Mouse (Mus musculus) myocyte (in vitro differentiated cells): ENCODE data around the gene Samhd1. TPM values are rescaled to one million over a fixed set of nuclear protein-coding genes. Genes with fewer than 3 reads are reported as not detected.

Experiments
- H3K27me3 ChIP-seq: one replicate; pipeline ENCODE4 v1.6.1; 2011; ENCODE audit not compliant: control insufficient read depth, insufficient read depth, insufficient read length
- H3K36me3 ChIP-seq: one replicate; pipeline ENCODE4 v1.6.1; 2011; ENCODE audit not compliant: control insufficient read depth, insufficient read depth
- H3K4me2 ChIP-seq: one replicate; pipeline ENCODE4 v1.6.1; 2011; ENCODE audit warnings: low read depth, control low read depth
- H3K4me3 ChIP-seq: one replicate; pipeline ENCODE4 v1.5.1; 2011; ENCODE audit warnings: mild to moderate bottlenecking, control low read depth, moderate library complexity
- H3K79me2 ChIP-seq: one replicate; pipeline ENCODE4 v1.6.1; 2011; ENCODE audit not compliant: control insufficient read depth, insufficient read depth
- H3ac ChIP-seq: one replicate; pipeline ENCODE4 v1.6.1; 2011; ENCODE audit not compliant: control insufficient read depth, insufficient read length
- CEBPB ChIP-seq: IDR thresholded peaks from 2 replicates; pipeline ENCODE4 v1.6.1; 2011; ENCODE audit warnings: mild to moderate bottlenecking, moderate library complexity; ENCODE audit not compliant: poor library complexity, insufficient read depth, severe bottlenecking
- E2F4 ChIP-seq: IDR thresholded peaks from one replicate; pipeline ENCODE4 v1.6.1; 2011; ENCODE audit warnings: mild to moderate bottlenecking, control low read depth, moderate library complexity; ENCODE audit not compliant: insufficient read depth
- MAX ChIP-seq: IDR thresholded peaks from one replicate; pipeline ENCODE4 v1.6.1; 2011; ENCODE audit warnings: low read depth, mild to moderate bottlenecking, control low read depth
- MYOD1 ChIP-seq, 3 experiments: IDR thresholded peaks; one replicate each; pipeline ENCODE4 v1.6.1; 2011; ENCODE audit warnings: control low read depth in 2 of 3, low read depth in 2 of 3, mild to moderate bottlenecking in 2 of 3, moderate library complexity in 1 of 3; ENCODE audit not compliant: insufficient read length in 2 of 3, control insufficient read depth in 1 of 3
- MYOG ChIP-seq, 3 experiments: IDR thresholded peaks; one replicate each; pipeline ENCODE4 v1.6.1; 2011; ENCODE audit warnings: control low read depth in 2 of 3, low read depth in 2 of 3, mild to moderate bottlenecking in 2 of 3; ENCODE audit not compliant: insufficient read length in 2 of 3, control insufficient read depth in 1 of 3, insufficient read depth in 1 of 3
- POLR2A ChIP-seq: IDR thresholded peaks from one replicate; pipeline ENCODE4 v1.6.1; 2011; ENCODE audit warnings: low read depth, mild to moderate bottlenecking, control low read depth, moderate library complexity; ENCODE audit not compliant: insufficient read length
- POLR2AphosphoS2 ChIP-seq: IDR thresholded peaks from one replicate; pipeline ENCODE4 v1.6.1; 2011; ENCODE audit warnings: low read depth, control low read depth; ENCODE audit not compliant: insufficient read length
- REST ChIP-seq: IDR thresholded peaks from one replicate; pipeline ENCODE4 v1.6.1; 2011; ENCODE audit warnings: mild to moderate bottlenecking, control low read depth, moderate library complexity; ENCODE audit not compliant: insufficient read depth, insufficient read length
- SRF ChIP-seq: IDR thresholded peaks from one replicate; pipeline ENCODE4 v1.6.1; 2011; ENCODE audit warnings: low read depth; ENCODE audit not compliant: control insufficient read depth, insufficient read length
- TCF12 ChIP-seq: IDR thresholded peaks from one replicate; pipeline ENCODE4 v1.6.1; 2011; ENCODE audit warnings: mild to moderate bottlenecking, control low read depth; ENCODE audit not compliant: poor library complexity, insufficient read depth, severe bottlenecking
- TCF3 ChIP-seq: IDR thresholded peaks from one replicate; pipeline ENCODE4 v1.6.1; 2011; ENCODE audit warnings: low read depth, control low read depth; ENCODE audit not compliant: insufficient read length
- USF1 ChIP-seq: IDR thresholded peaks from one replicate; pipeline ENCODE4 v1.6.1; 2011; ENCODE audit warnings: low read depth, mild to moderate bottlenecking, control low read depth, moderate library complexity
- polyA plus RNA-seq: library from polyadenylated mRNA; unstranded; fragments of >200 nt; fragmentation: generic; extraction: Trizol; gene quantifications from one replicate; pipeline ENCODE4 v1.2.1, GENCODE M21; 2012; ENCODE audit warnings: missing spikeins

Samhd1 gene
- polyA plus RNA-seq, 1 experiment, result 14.0 TPM

GRCm38 (mm10) chr2:157095005-157095755 lies 39.9 kb downstream of the Samhd1 start:
- Histone ChIP-seq H3K4me2 (no peak overlapping the region), H3ac (no peak overlapping the region), H3K4me3 (no peak overlapping the region), H3K79me2 (no peaks in the 10 kb centered on the region), H3K27me3 (no peaks in the 10 kb centered on the region), H3K36me3 (no peaks in the 10 kb centered on the region)
- TF ChIP-seq POLR2A, result no peak
- no peak for TF ChIP-seq POLR2AphosphoS2
- no peak for TF ChIP-seq E2F4
- no peak for TF ChIP-seq MYOG (IDR thresholded peaks at IDR 0.05; ENCODE audit: control insufficient read depth in 1 of 3, insufficient read depth in 1 of 3, insufficient read length in 2 of 3, low read depth in 2 of 3)
- no peak for TF ChIP-seq MYOD1 (IDR thresholded peaks at IDR 0.05; ENCODE audit: control insufficient read depth in 1 of 3, insufficient read length in 2 of 3, low read depth in 2 of 3)
- no peak for TF ChIP-seq TCF12
- no peak for TF ChIP-seq REST
- no peak for TF ChIP-seq TCF3

- Histone ChIP-seq H3K36me3 (no peaks in the 10 kb centered on the region), H3K27me3 (peaks cover 11% of the 10 kb centered on the region), H3K4me2 (no peak overlapping the region), H3K79me2 (no peaks in the 10 kb centered on the region), H3K4me3 (no peak overlapping the region), H3ac (no peak overlapping the region)
- TF ChIP-seq POLR2AphosphoS2, result no peak
- TF ChIP-seq TCF12, result no peak
- TF ChIP-seq TCF3, result no peak
- TF ChIP-seq USF1, result no peak
- TF ChIP-seq REST, result no peak
- TF ChIP-seq SRF, result no peak
- TF ChIP-seq MYOD1 (IDR thresholded peaks at IDR 0.05; ENCODE audit: control insufficient read depth in 1 of 3, insufficient read length in 2 of 3, low read depth in 2 of 3), result no peak
- no peak for TF ChIP-seq MYOG (IDR thresholded peaks at IDR 0.05; ENCODE audit: control insufficient read depth in 1 of 3, insufficient read depth in 1 of 3, insufficient read length in 2 of 3, low read depth in 2 of 3)
- TF ChIP-seq E2F4, result no peak
- no peak for TF ChIP-seq POLR2A
- no peak for TF ChIP-seq MAX
- no peak for TF ChIP-seq CEBPB
Observed at GRCm38 (mm10) chr2:157092024-157092423, 43.0 kb downstream of the Samhd1 start.

GRCm38 (mm10) chr2:157087536-157088317 lies 47.3 kb downstream of the Samhd1 start:
- Histone ChIP-seq H3K4me2 (no peak overlapping the region), H3K36me3 (no peaks in the 10 kb centered on the region), H3K79me2 (no peaks in the 10 kb centered on the region), H3K4me3 (no peak overlapping the region), H3ac (no peak overlapping the region), H3K27me3 (peaks cover 11% of the 10 kb centered on the region)
- TF ChIP-seq MYOG (IDR thresholded peaks at IDR 0.05; ENCODE audit: control insufficient read depth in 1 of 3, insufficient read depth in 1 of 3, insufficient read length in 2 of 3, low read depth in 2 of 3), result no peak
- no peak for TF ChIP-seq MYOD1 (IDR thresholded peaks at IDR 0.05; ENCODE audit: control insufficient read depth in 1 of 3, insufficient read length in 2 of 3, low read depth in 2 of 3)
- no peak for TF ChIP-seq POLR2AphosphoS2
- no peak for TF ChIP-seq TCF3
- TF ChIP-seq TCF12, result no peak
- no peak for TF ChIP-seq CEBPB
- no peak for TF ChIP-seq POLR2A
- no peak for TF ChIP-seq E2F4
- no peak for TF ChIP-seq REST
- TF ChIP-seq MAX, result no peak
- TF ChIP-seq USF1, result no peak
- TF ChIP-seq SRF, result no peak

GRCm38 (mm10) chr2:157086796-157087195 lies 48.3 kb downstream of the Samhd1 start, which contains the start of gene Tldc2:
Gene Tldc2 (plus strand): TSS chr2:157087055.
- Histone ChIP-seq H3K4me2 (no peak within 1 kb of the TSS), H3K79me2 (no peaks in the 10 kb centered on the region), H3K27me3 (peaks cover 11% of the 10 kb centered on the region), H3ac (no peak within 1 kb of the TSS), H3K4me3 (no peak within 1 kb of the TSS), H3K36me3 (no peaks in the 10 kb centered on the region)
- no peak for TF ChIP-seq TCF12
